Mouse (Mus musculus) kidney, adult 2 months (tissue): ENCODE results near the gene Prss54.

ENCODE experiments used
- CTCF ChIP-seq: fragments of 200-500 bp; conservative IDR thresholded peaks from 2 replicates; pipeline ENCODE4 v1.5.1; 2011; ENCODE audit warnings: low read depth, mild to moderate bottlenecking, control low read depth, low read length, moderate library complexity, mixed read lengths; ENCODE audit not compliant: insufficient read depth, insufficient read length
- POLR2A ChIP-seq: fragments of 200-500 bp; IDR thresholded peaks from one replicate; pipeline ENCODE4 v1.6.1; 2011; ENCODE audit warnings: low read depth, low read length, control low read depth

DNA sequence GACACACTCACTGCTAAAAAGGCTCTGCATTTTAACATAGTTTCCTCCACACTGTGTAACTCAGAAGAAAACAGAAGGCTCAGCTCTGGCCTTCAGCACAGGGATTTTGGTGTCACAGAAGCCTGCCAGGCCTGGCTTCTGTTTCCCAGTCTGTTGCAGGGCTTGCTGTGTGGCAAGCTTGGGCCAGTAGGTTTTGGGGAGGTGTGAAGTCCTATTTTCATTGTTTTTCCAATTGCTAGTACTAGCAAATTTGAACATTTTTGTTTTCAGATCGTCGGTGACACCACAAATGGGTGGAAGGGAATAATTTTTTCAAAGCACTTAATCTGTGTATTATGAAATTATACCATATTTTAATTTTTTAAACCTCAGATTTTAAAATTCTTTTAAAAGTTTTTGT is 43.9 kb upstream of the Prss54 start:
- TF ChIP-seq CTCF (no peak), POLR2A (no peak)
